Mouse (Mus musculus): Measurements from ENCODE around the gene 1700008O03Rik. TPM values are rescaled to one million over a fixed set of nuclear protein-coding genes. Genes with fewer than 3 reads are reported as not detected.

Gene 1700008O03Rik
- polyA plus RNA-seq, 1 experiment from 2014 or later = 1.1 TPM

DNA sequence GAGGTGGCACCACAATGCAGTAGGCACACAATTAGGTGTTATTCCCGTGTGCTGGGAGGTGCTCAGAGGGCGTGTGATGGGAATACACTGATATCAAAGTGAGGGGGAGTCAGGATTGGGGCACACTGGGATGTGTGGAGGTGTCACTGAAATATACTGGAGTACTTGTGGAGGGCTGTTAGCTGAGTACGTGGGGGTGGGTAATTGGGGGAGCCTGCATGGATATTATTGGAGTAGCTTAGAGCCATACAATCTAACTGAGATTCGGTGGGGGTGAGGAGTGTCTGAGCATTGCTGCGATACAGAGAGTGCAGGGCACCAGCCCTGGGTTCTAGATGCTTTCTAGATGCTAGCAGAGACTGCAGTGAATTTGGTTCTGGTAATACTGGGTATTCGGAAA is 45.4 kb downstream of the 1700008O03Rik start:
- no peak overlapping the region for H3K27ac ChIP-seq
- ATAC-seq (replicated peaks; ENCODE audit: low FRiP score) = no peak
- H3K9ac ChIP-seq = no peak overlapping the region
- H3K27me3 ChIP-seq = peaks cover 63% of the 10 kb centered on the region
- H3K4me1 ChIP-seq = peaks cover 24% of the 10 kb centered on the region
- 63% methylated on average over 6 of the region's 6 CpGs for WGBS
- no peaks in the 10 kb centered on the region for H3K9me3 ChIP-seq (replicated peaks)
- no peaks in the 10 kb centered on the region for H3K36me3 ChIP-seq
- H3K4me3 ChIP-seq (replicated peaks) = no peak overlapping the region
- H3K4me2 ChIP-seq = no peak overlapping the region

DNA sequence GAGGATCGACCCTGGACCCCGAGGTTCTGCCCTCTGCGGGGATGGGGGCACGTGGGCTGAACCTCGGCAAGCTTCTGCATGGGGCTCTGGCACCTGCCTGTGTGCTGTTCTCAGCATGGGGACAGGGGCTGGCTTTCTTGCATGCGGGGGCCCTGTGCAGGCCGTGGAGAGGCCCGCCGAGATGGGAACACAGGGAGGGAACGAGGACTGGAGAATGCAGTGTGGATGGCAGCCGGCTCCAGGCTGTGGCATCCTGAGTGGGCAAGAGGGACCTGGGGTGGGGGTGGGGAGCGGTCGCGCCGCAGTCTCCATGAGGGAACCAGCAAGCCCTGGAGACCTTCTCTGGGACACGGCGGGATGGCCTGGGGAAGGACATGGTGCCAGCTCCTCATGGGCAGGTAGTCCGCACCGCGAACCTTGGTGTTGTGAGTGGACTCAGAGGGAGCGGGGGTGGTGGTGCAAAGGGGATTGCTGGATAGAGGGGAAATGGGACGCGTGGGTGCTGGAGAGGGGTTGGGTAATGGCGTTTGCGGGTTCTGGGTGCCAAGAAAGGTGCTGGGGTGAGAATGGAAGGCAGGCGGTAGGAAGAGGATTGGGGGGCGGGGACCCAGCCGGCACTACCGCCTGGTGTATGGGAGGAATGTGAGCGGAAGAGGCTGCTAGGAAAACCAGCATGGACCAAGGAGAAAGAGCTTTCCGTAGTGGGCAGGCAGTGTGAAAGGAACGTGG is 48.3 kb downstream of the 1700008O03Rik start:
- H3K27me3 ChIP-seq = peaks cover 85% of the 10 kb centered on the region
- H3K4me1 ChIP-seq = peaks cover 19% of the 10 kb centered on the region
- H3K36me3 ChIP-seq = no peaks in the 10 kb centered on the region
- WGBS = 2% methylated on average over 32 of the region's 32 CpGs
- H3K27ac ChIP-seq = no peak overlapping the region
- no peak overlapping the region for H3K9ac ChIP-seq
- no peaks in the 10 kb centered on the region for H3K9me3 ChIP-seq (replicated peaks)
- no peak for ATAC-seq (replicated peaks; ENCODE audit: low FRiP score)
- peak overlapping the region; percentile 47 for H3K4me3 ChIP-seq (replicated peaks)
- peak overlapping the region; percentile 87; the same call in 1 of the 2 replicates for H3K4me2 ChIP-seq

DNA sequence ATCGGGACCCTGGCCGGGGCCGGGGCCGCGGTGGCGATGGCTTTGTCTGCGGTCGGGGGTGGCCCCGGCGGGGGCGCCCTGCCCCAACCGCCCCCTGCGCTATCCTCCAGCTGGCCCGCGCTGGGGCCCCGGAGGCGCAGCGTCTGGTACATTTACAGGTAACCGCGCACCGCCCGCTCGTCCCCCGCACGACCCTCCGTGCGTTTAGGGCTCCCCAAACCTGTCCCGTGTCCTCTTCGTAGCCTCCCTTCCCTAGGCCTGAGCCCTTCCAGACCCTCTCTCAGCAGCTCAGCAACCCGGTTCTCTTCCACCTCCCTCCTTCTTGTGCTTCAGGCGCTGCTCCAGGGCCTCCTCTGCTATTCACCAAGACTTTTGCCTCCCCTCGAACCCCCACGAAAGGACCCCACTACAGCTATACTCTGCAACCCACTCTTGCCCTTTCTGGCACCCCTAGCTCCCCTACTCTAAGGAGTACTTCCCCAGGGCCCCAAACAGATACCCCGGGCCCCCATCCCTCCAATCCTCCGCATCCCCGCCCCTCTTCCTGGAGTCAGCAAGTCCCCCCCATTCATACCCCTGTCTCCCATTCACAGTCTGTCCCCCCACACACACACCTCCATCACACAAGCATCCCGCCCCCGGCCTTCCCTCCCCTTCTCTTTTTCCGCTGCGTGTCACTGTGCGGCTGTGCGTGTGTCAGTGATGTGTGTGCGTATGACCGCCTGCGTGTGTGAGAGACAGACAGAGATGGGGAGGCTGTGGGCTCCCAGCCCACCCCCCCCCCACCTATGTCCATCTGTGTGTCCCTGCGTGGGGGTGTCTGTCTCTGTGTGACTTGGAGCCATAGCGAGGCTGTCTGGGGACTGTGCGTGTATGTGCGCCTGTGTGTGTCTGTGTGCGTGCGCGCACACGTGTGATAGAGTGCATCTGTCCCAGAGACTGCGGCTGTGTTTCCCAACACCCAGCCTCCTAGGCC is 49.3 kb downstream of the 1700008O03Rik start:
- no peak overlapping the region for H3K27ac ChIP-seq
- peak overlapping the region; percentile 87 for H3K4me2 ChIP-seq
- H3K4me3 ChIP-seq (replicated peaks) = peak overlapping the region; percentile 47
- peak; percentile 44; the same call in 1 of the 2 replicates for ATAC-seq (replicated peaks; ENCODE audit: low FRiP score)
- H3K4me1 ChIP-seq = peaks cover 19% of the 10 kb centered on the region
- peaks cover 85% of the 10 kb centered on the region for H3K27me3 ChIP-seq
- no peaks in the 10 kb centered on the region for H3K9me3 ChIP-seq (replicated peaks)
- no peaks in the 10 kb centered on the region for H3K36me3 ChIP-seq
- 3% methylated on average over 42 of the region's 54 CpGs for WGBS
- no peak overlapping the region for H3K9ac ChIP-seq

- Histone ChIP-seq H3K4me2 (peak overlapping the region; percentile 87), H3K9ac (no peak overlapping the region), H3K4me1 (peaks cover 19% of the 10 kb centered on the region), H3K27me3 (peaks cover 80% of the 10 kb centered on the region), H3K4me3 (replicated peaks) (peak overlapping the region; percentile 47), H3K9me3 (replicated peaks) (no peaks in the 10 kb centered on the region), H3K27ac (no peak overlapping the region), H3K36me3 (no peaks in the 10 kb centered on the region)
- WGBS = 6% methylated on average over 18 of the region's 40 CpGs
- peak; percentile 47; the same call in 1 of the 2 replicates for ATAC-seq (replicated peaks; ENCODE audit: low FRiP score)
These were observed 50.4 kb downstream of the 1700008O03Rik start for GRCm38 (mm10) chr7:44335031-44335878.

DNA sequence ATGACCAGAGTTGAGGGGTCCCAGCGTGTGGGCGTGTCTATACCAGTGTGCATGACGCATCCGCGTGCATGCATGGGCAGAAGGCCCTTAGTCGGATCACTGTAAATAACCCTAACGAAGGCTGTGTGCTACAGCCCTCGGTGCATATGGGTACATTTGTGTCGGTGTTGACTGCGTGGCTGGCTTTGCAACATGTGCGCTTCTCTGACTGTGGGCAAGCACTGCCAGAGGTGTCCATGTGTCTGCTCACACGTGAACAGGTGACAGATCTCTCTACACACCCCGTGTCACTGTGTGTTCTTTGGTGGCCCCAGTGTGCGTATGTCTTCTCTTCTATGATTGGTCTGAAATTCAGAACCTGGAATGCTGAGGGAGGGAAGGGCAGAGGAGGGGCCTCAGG is 51.5 kb downstream of the 1700008O03Rik start:
- WGBS = 72% methylated on average over 14 of the region's 14 CpGs
- Histone ChIP-seq H3K27me3 (peaks cover 76% of the 10 kb centered on the region), H3K4me1 (peaks cover 19% of the 10 kb centered on the region)

DNA sequence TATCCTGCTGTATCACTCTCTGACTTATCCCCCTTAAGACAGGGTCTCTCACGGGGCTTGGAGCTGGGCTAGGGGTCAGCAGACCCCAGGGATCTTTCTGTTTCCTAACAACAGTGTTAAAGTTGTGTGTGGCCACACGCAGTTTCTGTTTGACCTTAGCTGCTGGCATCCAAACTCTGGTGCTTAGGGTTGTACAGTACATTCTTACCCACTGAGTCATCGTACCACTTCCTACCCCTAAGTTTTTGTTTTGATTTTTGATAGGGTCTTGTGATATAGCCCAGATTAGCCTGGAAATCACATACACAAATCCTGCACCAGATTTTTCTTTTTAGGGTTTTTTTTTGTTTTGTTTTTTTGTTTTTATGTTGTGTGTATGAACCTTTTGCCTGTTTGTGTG is 53.3 kb downstream of the 1700008O03Rik start:
- peaks cover 19% of the 10 kb centered on the region for H3K4me1 ChIP-seq
- no peaks in the 10 kb centered on the region for H3K36me3 ChIP-seq
- no peaks in the 10 kb centered on the region for H3K9me3 ChIP-seq (replicated peaks)
- H3K9ac ChIP-seq = no peak overlapping the region
- H3K4me3 ChIP-seq (replicated peaks) = no peak overlapping the region
- 62% methylated on average over 3 of the region's 3 CpGs for WGBS
- no peak for ATAC-seq (replicated peaks; ENCODE audit: low FRiP score)
- H3K4me2 ChIP-seq = no peak overlapping the region
- H3K27ac ChIP-seq = no peak overlapping the region
- H3K27me3 ChIP-seq = peaks cover 58% of the 10 kb centered on the region

More for the DNA sequence above, 51.5 kb downstream of the 1700008O03Rik start:
- Histone ChIP-seq H3K9ac (no peak overlapping the region), H3K9me3 (replicated peaks) (no peaks in the 10 kb centered on the region), H3K4me3 (replicated peaks) (no peak overlapping the region), H3K27ac (no peak overlapping the region), H3K36me3 (no peaks in the 10 kb centered on the region), H3K4me2 (no peak overlapping the region)
- no peak for ATAC-seq (replicated peaks; ENCODE audit: low FRiP score)

DNA sequence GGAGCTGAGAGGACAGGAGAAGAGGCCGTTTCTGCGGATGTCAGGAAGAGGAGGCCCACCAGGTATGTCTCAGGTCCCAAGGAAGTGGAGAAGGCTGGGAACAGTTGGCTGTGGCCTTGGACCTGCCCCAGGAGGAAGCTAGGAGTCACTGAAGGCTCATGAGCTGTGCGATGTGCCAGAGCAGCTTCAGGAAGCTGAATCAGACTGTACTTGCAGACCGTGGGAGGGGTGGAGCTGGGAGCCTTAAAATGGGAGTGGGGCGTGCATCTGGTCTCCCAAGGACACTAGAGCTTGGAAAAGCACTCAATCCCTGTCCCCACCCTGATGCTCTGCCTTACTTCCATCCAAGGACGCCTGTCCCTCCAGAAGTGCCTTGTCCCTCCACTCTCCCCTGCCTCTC is 59.0 kb downstream of the 1700008O03Rik start:
- H3K27me3 ChIP-seq = peaks cover 26% of the 10 kb centered on the region
- WGBS = 38% methylated on average over 6 of the region's 6 CpGs

DNA sequence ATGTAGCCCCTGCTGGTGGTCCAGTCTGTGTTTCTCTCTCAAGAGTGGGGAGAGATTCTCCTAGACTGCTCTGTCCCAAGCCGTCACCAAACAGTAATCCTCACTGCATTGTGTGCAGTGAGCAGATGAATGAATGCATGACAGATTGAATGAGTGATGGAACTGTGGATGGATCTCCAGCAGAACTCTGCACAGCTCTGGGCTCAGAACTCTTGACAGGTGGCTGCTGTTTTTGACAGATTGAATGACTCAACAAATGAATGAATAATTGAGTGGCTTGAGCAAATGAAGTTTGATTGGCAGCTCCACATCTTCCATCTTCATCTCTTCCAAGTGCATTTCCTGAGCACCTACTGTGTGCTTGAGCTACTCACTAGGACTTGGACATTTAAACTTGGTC is 63.3 kb downstream of the 1700008O03Rik start:
- H3K4me1 ChIP-seq = no peaks in the 10 kb centered on the region
- peaks cover 14% of the 10 kb centered on the region; the same call in 1 of the 2 replicates for H3K27me3 ChIP-seq
- no peaks in the 10 kb centered on the region for H3K36me3 ChIP-seq
- WGBS = 90% methylated on average over 1 of the region's 1 CpGs
- no peak overlapping the region for H3K9ac ChIP-seq
- H3K4me3 ChIP-seq (replicated peaks) = no peak overlapping the region
- H3K9me3 ChIP-seq (replicated peaks) = no peaks in the 10 kb centered on the region
- no peak overlapping the region for H3K4me2 ChIP-seq
- H3K27ac ChIP-seq = no peak overlapping the region
- no peak for ATAC-seq (replicated peaks; ENCODE audit: low FRiP score)

More for the DNA sequence above, 59.0 kb downstream of the 1700008O03Rik start:
- H3K9ac ChIP-seq = no peak overlapping the region
- H3K4me3 ChIP-seq (replicated peaks) = no peak overlapping the region
- H3K36me3 ChIP-seq = no peaks in the 10 kb centered on the region
- H3K27ac ChIP-seq = no peak overlapping the region
- no peaks in the 10 kb centered on the region for H3K9me3 ChIP-seq (replicated peaks)
- ATAC-seq (replicated peaks; ENCODE audit: low FRiP score) = no peak
- no peak overlapping the region for H3K4me2 ChIP-seq
- H3K4me1 ChIP-seq = no peaks in the 10 kb centered on the region

GRCm38 (mm10) chr7:44320886-44321285 is 64.7 kb downstream of the 1700008O03Rik start:
- no peak overlapping the region for H3K4me2 ChIP-seq
- ATAC-seq (replicated peaks; ENCODE audit: low FRiP score) = no peak
- no peaks in the 10 kb centered on the region for H3K4me1 ChIP-seq
- no peaks in the 10 kb centered on the region for H3K9me3 ChIP-seq (replicated peaks)
- no peak overlapping the region for H3K9ac ChIP-seq
- no peak overlapping the region for H3K4me3 ChIP-seq (replicated peaks)
- H3K27ac ChIP-seq = no peak overlapping the region
- no peaks in the 10 kb centered on the region for H3K36me3 ChIP-seq
- WGBS = 64% methylated on average over 8 of the region's 8 CpGs
- H3K27me3 ChIP-seq = 0 out of 2 replicates have a peak, but pooled peaks cover 5% of the 10 kb centered on the region

GRCm38 (mm10) chr7:44317913-44318312 is 67.7 kb downstream of the 1700008O03Rik start:
- ATAC-seq (replicated peaks; ENCODE audit: low FRiP score) = no peak
- no peak overlapping the region for H3K27ac ChIP-seq
- no peak overlapping the region for H3K9ac ChIP-seq
- H3K36me3 ChIP-seq = no peaks in the 10 kb centered on the region
- no peaks in the 10 kb centered on the region for H3K9me3 ChIP-seq (replicated peaks)
- no peak overlapping the region for H3K4me3 ChIP-seq (replicated peaks)
- no peak overlapping the region for H3K4me2 ChIP-seq
- WGBS = 30% methylated on average over 4 of the region's 4 CpGs
- H3K4me1 ChIP-seq = no peaks in the 10 kb centered on the region
- 0 out of 2 replicates have a peak, but pooled peaks cover 3% of the 10 kb centered on the region for H3K27me3 ChIP-seq

GRCm38 (mm10) chr7:44312484-44312883 is 73.1 kb downstream of the 1700008O03Rik start:
- Histone ChIP-seq H3K27ac (no peak overlapping the region), H3K9me3 (replicated peaks) (no peaks in the 10 kb centered on the region), H3K27me3 (peaks cover 44% of the 10 kb centered on the region), H3K4me1 (peaks cover 33% of the 10 kb centered on the region), H3K36me3 (no peaks in the 10 kb centered on the region), H3K9ac (no peak overlapping the region), H3K4me3 (replicated peaks) (no peak overlapping the region), H3K4me2 (0 out of 2 replicates have a peak overlapping the region, but pooled peaks have one; percentile 95)
- ATAC-seq (replicated peaks; ENCODE audit: low FRiP score) = no peak
- WGBS = 68% methylated on average over 16 of the region's 16 CpGs
